Comparison of ENCODE assay signal across 8 mouse cellular contexts in genomic region chr10:20347285-20348214, GRCm38 (mm10). TPM values are rescaled to one million over a fixed set of nuclear protein-coding genes. Genes with fewer than 3 reads are reported as not detected.
A peak's percentile ranks its signal among the peaks of the same experiment; 100 is the strongest.
DNase-seq lines count a peak whose midpoint lies in the region; ATAC-seq and TF ChIP-seq lines count a peak whose summit lies in the region.

TSS of gene Mtfr2 (plus strand) at chr10:20347770.

- peaks cover 32% of the 10 kb centered on the region for H3K4me1 ChIP-seq in erythroblast, embryonic 14.5 days (ENCODE audit: control insufficient read depth)
- no peaks in the 10 kb centered on the region for H3K4me1 ChIP-seq in heart, embryonic 11.5 days (ENCODE audit: control insufficient read depth, insufficient read depth, low read length)
- H3K4me1 ChIP-seq in kidney, embryonic 16.5 days (ENCODE audit: insufficient read depth, low read length): peaks cover 6% of the 10 kb centered on the region; the same call in 1 of the 2 replicates
- peaks cover 2% of the 10 kb centered on the region; the same call in 1 of the 2 replicates for H3K4me1 ChIP-seq in liver, adult 2 months (ENCODE audit: control insufficient read depth, insufficient read depth, low read length)

- TF ChIP-seq CTCF in C2C12 (IDR thresholded peaks at IDR 0.05; ENCODE audit: control insufficient read depth, insufficient read depth, insufficient read length): no peak
- no peak for TF ChIP-seq CTCF in brain, embryonic 14.5 days (IDR thresholded peaks at IDR 0.05; ENCODE audit: borderline replicate concordance, extremely low read depth, insufficient read depth, insufficient read length)
- no peak for TF ChIP-seq CTCF in liver, adult 2 months (IDR thresholded peaks at IDR 0.05; ENCODE audit: low read depth, low read length)

- peak within 1 kb of the TSS; percentile 92 for H3ac ChIP-seq in C2C12 (ENCODE audit: control insufficient read depth, insufficient read length, low read depth)
- H3ac ChIP-seq in myocyte (ENCODE audit: control insufficient read depth, insufficient read length): no peak within 1 kb of the TSS

- peak; percentile 90 for ATAC-seq in heart, embryonic 11.5 days (replicated peaks; ENCODE audit: insufficient number of reproducible peaks, low FRiP score, low TSS enrichment)
- peak; percentile 96 for ATAC-seq in kidney, embryonic 16.5 days (ENCODE audit: low FRiP score, low TSS enrichment)

- H3K4me2 ChIP-seq in heart, embryonic 11.5 days: peak within 1 kb of the TSS; percentile 77
- H3K4me2 ChIP-seq in kidney, embryonic 16.5 days (replicated peaks; ENCODE audit: low read depth, low read length): peak within 1 kb of the TSS; percentile 68
- H3K4me2 ChIP-seq in myocyte (ENCODE audit: low read depth): peak within 1 kb of the TSS; percentile 86

- H3K79me2 ChIP-seq in C2C12 (ENCODE audit: control insufficient read depth, insufficient read depth): peaks cover 22% of the 10 kb centered on the region
- H3K79me2 ChIP-seq in liver, adult 2 months (ENCODE audit: control insufficient read depth, insufficient read depth, low read length): no peaks in the 10 kb centered on the region
- no peaks in the 10 kb centered on the region for H3K79me2 ChIP-seq in myocyte (ENCODE audit: control insufficient read depth, insufficient read depth)

- H3K9me3 ChIP-seq in erythroblast, embryonic 14.5 days (ENCODE audit: control insufficient read depth, low read length): no peaks in the 10 kb centered on the region
- no peaks in the 10 kb centered on the region for H3K9me3 ChIP-seq in heart, embryonic 11.5 days (replicated peaks; ENCODE audit: control insufficient read depth, low read length)
- no peaks in the 10 kb centered on the region for H3K9me3 ChIP-seq in kidney, embryonic 16.5 days (ENCODE audit: low read length)

- H3K4me3 ChIP-seq in C2C12 (ENCODE audit: insufficient read depth, poor library complexity, severe bottlenecking) (peak within 1 kb of the TSS; percentile 50), myocyte (peak within 1 kb of the TSS; percentile 33)
- peak within 1 kb of the TSS; percentile 98 for H3K4me3 ChIP-seq in erythroblast, embryonic 14.5 days (replicated peaks)
- peak within 1 kb of the TSS; percentile 75 for H3K4me3 ChIP-seq in heart, embryonic 11.5 days (ENCODE audit: low read depth, low read length)
- H3K4me3 ChIP-seq in kidney, embryonic 16.5 days (ENCODE audit: low read length): peak within 1 kb of the TSS; percentile 71
- H3K4me3 ChIP-seq in liver, adult 2 months (ENCODE audit: insufficient read depth, low read depth, low read length): peak within 1 kb of the TSS; percentile 69

- H3K9ac ChIP-seq in heart, embryonic 11.5 days (ENCODE audit: low read depth, low read length): peak within 1 kb of the TSS; percentile 77
- H3K9ac ChIP-seq in kidney, embryonic 16.5 days (replicated peaks; ENCODE audit: low read length): peak within 1 kb of the TSS; percentile 75
- H3K9ac ChIP-seq in liver, adult 2 months (ENCODE audit: low read depth, low read length): peak within 1 kb of the TSS; percentile 31; the same call in 1 of the 2 replicates

- peak; percentile 97 for DNase-seq in brain, embryonic 14.5 days (ENCODE audit: low read depth)
- DNase-seq in liver, adult 2 months (ENCODE audit: extremely low read depth, low read depth, low spot score): peak; percentile 80
- peak; percentile 94 for DNase-seq in splenic B cell, adult 2 months (ENCODE audit: low read depth, low spot score)

- H3K27ac ChIP-seq in heart, embryonic 11.5 days (ENCODE audit: low read depth, low read length): peak within 1 kb of the TSS; percentile 68
- peak within 1 kb of the TSS; percentile 67; the same call in 1 of the 2 replicates for H3K27ac ChIP-seq in kidney, embryonic 16.5 days (ENCODE audit: low read length)
- H3K27ac ChIP-seq in liver, adult 2 months (replicated peaks; ENCODE audit: insufficient read depth, low read depth, low read length): no peak within 1 kb of the TSS

- WGBS in heart, embryonic 11.5 days (ENCODE audit: insufficient replicate concordance): 2% methylated on average over 52 of the region's 58 CpGs
- 2% methylated on average over 53 of the region's 58 CpGs for WGBS in kidney, embryonic 16.5 days
- under 1% methylated on average over 50 of the region's 58 CpGs for WGBS in liver, adult 2 months

- H3K27me3 ChIP-seq in C2C12 (ENCODE audit: control insufficient read depth, insufficient read depth, insufficient read length) (no peaks in the 10 kb centered on the region), myocyte (ENCODE audit: control insufficient read depth, insufficient read depth, insufficient read length) (no peaks in the 10 kb centered on the region)
- H3K27me3 ChIP-seq in erythroblast, embryonic 14.5 days (ENCODE audit: control insufficient read depth): no peaks in the 10 kb centered on the region
- H3K27me3 ChIP-seq in heart, embryonic 11.5 days (ENCODE audit: control insufficient read depth, insufficient read depth, low read length): no peaks in the 10 kb centered on the region
- no peaks in the 10 kb centered on the region for H3K27me3 ChIP-seq in kidney, embryonic 16.5 days (ENCODE audit: insufficient read depth, low read length)
- H3K27me3 ChIP-seq in liver, adult 2 months (ENCODE audit: control insufficient read depth, insufficient read depth, low read length): no peaks in the 10 kb centered on the region
- H3K27me3 ChIP-seq in splenic B cell, adult 2 months (ENCODE audit: control insufficient read depth, insufficient read depth, low read length, poor library complexity, severe bottlenecking): no peaks in the 10 kb centered on the region

- TF ChIP-seq POLR2A in brain, embryonic 14.5 days (IDR thresholded peaks at IDR 0.05; ENCODE audit: borderline replicate concordance, extremely low read depth, insufficient read depth, insufficient read length, poor library complexity, severe bottlenecking): no peak
- TF ChIP-seq POLR2A in liver, adult 2 months (IDR thresholded peaks at IDR 0.05; ENCODE audit: extremely low read depth, insufficient read depth, low read length): 0 out of 2 replicates have a peak, but pooled peaks have one; percentile 8
- peak; percentile 57 for TF ChIP-seq POLR2A in myocyte (IDR thresholded peaks at IDR 0.05; ENCODE audit: insufficient read length, low read depth)

- H3K36me3 ChIP-seq in C2C12 (ENCODE audit: control insufficient read depth, insufficient read depth) (peaks cover 49% of the 10 kb centered on the region), myocyte (ENCODE audit: control insufficient read depth, insufficient read depth) (peaks cover 28% of the 10 kb centered on the region)
- peaks cover 69% of the 10 kb centered on the region for H3K36me3 ChIP-seq in erythroblast, embryonic 14.5 days (ENCODE audit: control insufficient read depth)
- H3K36me3 ChIP-seq in heart, embryonic 11.5 days (ENCODE audit: control insufficient read depth, insufficient read depth, low read length): peaks cover 12% of the 10 kb centered on the region
- H3K36me3 ChIP-seq in kidney, embryonic 16.5 days (ENCODE audit: insufficient read depth, low read length): peaks cover 29% of the 10 kb centered on the region
- H3K36me3 ChIP-seq in liver, adult 2 months (ENCODE audit: control insufficient read depth, insufficient read depth, low read length): peaks cover 26% of the 10 kb centered on the region
- no peaks in the 10 kb centered on the region; the same call in 1 of the 2 replicates for H3K36me3 ChIP-seq in splenic B cell, adult 2 months (ENCODE audit: control insufficient read depth, insufficient read depth, low read length, poor library complexity, severe bottlenecking)

- H3K79me3 ChIP-seq in C2C12 (ENCODE audit: low read depth): peaks cover 2% of the 10 kb centered on the region

TF ChIP-seq in C2C12, 6 proteins besides CTCF, POLR2A, EP300 and RAD21:
- TF ChIP-seq USF1 (IDR thresholded peaks at IDR 0.05; ENCODE audit: low read depth): no peak
- no peak for TF ChIP-seq MAX (IDR thresholded peaks at IDR 0.05)
- no peak for TF ChIP-seq MYOG (IDR thresholded peaks at IDR 0.05; ENCODE audit: control insufficient read depth, extremely low read depth, insufficient read length)
- no peak for TF ChIP-seq MYOD1 (IDR thresholded peaks at IDR 0.05; ENCODE audit: control insufficient read depth, insufficient read length, low read depth)
- TF ChIP-seq FOSL1 (IDR thresholded peaks at IDR 0.05; ENCODE audit: insufficient read depth, low read length, poor library complexity, severe bottlenecking): no peak
- no peak for TF ChIP-seq CEBPB (IDR thresholded peaks at IDR 0.05; ENCODE audit: low read depth)

TF ChIP-seq in myocyte, 11 proteins besides CTCF, POLR2A, EP300 and RAD21:
- TF ChIP-seq USF1 (IDR thresholded peaks at IDR 0.05; ENCODE audit: low read depth) (no peak), MAX (IDR thresholded peaks at IDR 0.05; ENCODE audit: low read depth) (peak; percentile 9), SRF (IDR thresholded peaks at IDR 0.05; ENCODE audit: control insufficient read depth, insufficient read length, low read depth) (no peak), MYOG (IDR thresholded peaks at IDR 0.05; ENCODE audit: control insufficient read depth in 1 of 3, insufficient read depth in 1 of 3, insufficient read length in 2 of 3, low read depth in 2 of 3) (no peak), MYOD1 (IDR thresholded peaks at IDR 0.05; ENCODE audit: control insufficient read depth in 1 of 3, insufficient read length in 2 of 3, low read depth in 2 of 3) (no peak), REST (IDR thresholded peaks at IDR 0.05; ENCODE audit: insufficient read depth, insufficient read length) (no peak), POLR2AphosphoS2 (IDR thresholded peaks at IDR 0.05; ENCODE audit: insufficient read length, low read depth) (peak; percentile 99), TCF3 (IDR thresholded peaks at IDR 0.05; ENCODE audit: insufficient read length, low read depth) (no peak), TCF12 (IDR thresholded peaks at IDR 0.05; ENCODE audit: insufficient read depth, poor library complexity, severe bottlenecking) (no peak), E2F4 (IDR thresholded peaks at IDR 0.05; ENCODE audit: insufficient read depth) (peak; percentile 98), CEBPB (IDR thresholded peaks at IDR 0.05; ENCODE audit: insufficient read depth, poor library complexity, severe bottlenecking) (no peak)
TF ChIP-seq in myocyte: peak in this region for 3.

RNA-seq across cellular contexts. Expression of gene Mtfr2, which starts in this region (rescaled TPM):
- polyA plus RNA-seq in C2C12 (2012; fragmentation: generic; extraction: Trizol) (6.1 TPM), myocyte (2012; fragmentation: generic; extraction: Trizol) (1.3 TPM)
- 3.1 and 4.2 TPM in 2 replicates for polyA plus RNA-seq in brain, embryonic 14.5 days (2012; rRNA removed)
- 0.42 and 0.93 TPM in 2 replicates for polyA plus RNA-seq in erythroblast, embryonic 14.5 days (2012)
- 1.5 and 2.1 TPM in 2 replicates for polyA plus RNA-seq in heart, embryonic 11.5 days (2014; fragmentation: Nextera tagmentation; extraction: Ambion mirVana)
- 1.7 and 2.9 TPM in 2 replicates for polyA plus RNA-seq in kidney, embryonic 16.5 days (2015; fragmentation: Nextera tagmentation; extraction: Ambion mirVana)
- 0.13 TPM in 1 of 2 replicates, not detected in the other for total RNA-seq in liver, adult 2 months (2014; rRNA removed)
- 0.05 TPM in 1 of 2 replicates, not detected in the other for polyA plus RNA-seq in liver, adult 2 months (2012; rRNA removed)

Comparison
In these comparisons a context has a peak if more than half of its experiments do, and no peak if none do; other contexts are left out.
1. Peak in DNase-seq, H3K4me3 ChIP-seq and H3K9ac ChIP-seq in liver, adult 2 months; RNA of the gene not detected or under 1 TPM.
2. H3K4me3 ChIP-seq: peak in every context shown above with its lines; median percentile 98 in erythroblast, embryonic 14.5 days; 75 in heart, embryonic 11.5 days; 71 in kidney, embryonic 16.5 days; 69 in liver, adult 2 months; 50 in C2C12; 33 in myocyte.